Mouse (Mus musculus): ENCODE measurements around the gene Zfp467. TPM values are rescaled to one million over a fixed set of nuclear protein-coding genes. Genes with fewer than 3 reads are reported as not detected.

The Zfp467 gene
- polyA plus RNA-seq, 1 experiment, result 18.0 TPM

GRCm38 (mm10) chr6:48440306-48441014 is 5.2 kb downstream of the Zfp467 start:
- no peak for DNase-seq (ENCODE audit: low read depth)

- DNase-seq (ENCODE audit: low read depth), result no peak
Observed at GRCm38 (mm10) chr6:48439654-48440053, 6.0 kb downstream of the Zfp467 start.

GRCm38 (mm10) chr6:48438475-48439125 is 7.0 kb downstream of the Zfp467 start:
- no peak for DNase-seq (ENCODE audit: low read depth)

GRCm38 (mm10) chr6:48437679-48438376 is 7.8 kb downstream of the Zfp467 start:
- no peak for DNase-seq (ENCODE audit: low read depth)

GRCm38 (mm10) chr6:48435706-48436349 is 9.8 kb downstream of the Zfp467 start:
- DNase-seq (ENCODE audit: low read depth), result no peak

GRCm38 (mm10) chr6:48435111-48435510 is 10.5 kb downstream of the Zfp467 start:
- DNase-seq (ENCODE audit: low read depth), result no peak

GRCm38 (mm10) chr6:48434651-48435050 is 11.0 kb downstream of the Zfp467 start:
- DNase-seq (ENCODE audit: low read depth), result no peak

- DNase-seq (ENCODE audit: low read depth), result peak; percentile 83
Observed at GRCm38 (mm10) chr6:48432893-48433816, 12.5 kb downstream of the Zfp467 start.

GRCm38 (mm10) chr6:48430748-48431147 is 14.9 kb downstream of the Zfp467 start:
- DNase-seq (ENCODE audit: low read depth), result no peak

GRCm38 (mm10) chr6:48428769-48429557 is 16.7 kb downstream of the Zfp467 start:
- DNase-seq (ENCODE audit: low read depth), result no peak

- DNase-seq (ENCODE audit: low read depth), result no peak
Observed at GRCm38 (mm10) chr6:48426956-48427355, 18.7 kb downstream of the Zfp467 start.

- DNase-seq (ENCODE audit: low read depth), result no peak
Observed at GRCm38 (mm10) chr6:48424074-48424473, 21.6 kb downstream of the Zfp467 start.

GRCm38 (mm10) chr6:48423336-48423735 is 22.3 kb downstream of the Zfp467 start:
- DNase-seq (ENCODE audit: low read depth), result no peak

GRCm38 (mm10) chr6:48420647-48421046 is 25.0 kb downstream of the Zfp467 start:
- no peak for DNase-seq (ENCODE audit: low read depth)

GRCm38 (mm10) chr6:48416486-48416885 is 29.1 kb downstream of the Zfp467 start:
- DNase-seq (ENCODE audit: low read depth), result no peak

GRCm38 (mm10) chr6:48415636-48416035 is 30.0 kb downstream of the Zfp467 start:
- DNase-seq (ENCODE audit: low read depth), result no peak

GRCm38 (mm10) chr6:48414886-48415285 is 30.7 kb downstream of the Zfp467 start:
- DNase-seq (ENCODE audit: low read depth), result no peak

GRCm38 (mm10) chr6:48413081-48413480 is 32.5 kb downstream of the Zfp467 start:
- DNase-seq (ENCODE audit: low read depth), result no peak

GRCm38 (mm10) chr6:48412662-48413061 is 33.0 kb downstream of the Zfp467 start:
- DNase-seq (ENCODE audit: low read depth), result no peak

GRCm38 (mm10) chr6:48412147-48412546 is 33.5 kb downstream of the Zfp467 start:
- no peak for DNase-seq (ENCODE audit: low read depth)

Data from gonadal fat pad, adult 2 months (tissue).